Mouse (Mus musculus): ENCODE measurements around the gene Gorasp1. TPM values are rescaled to one million over a fixed set of nuclear protein-coding genes. Genes with fewer than 3 reads are reported as not detected.

Gene Gorasp1
- polyA plus RNA-seq (2017; shearing (Covaris generic)), result 1 to 10 TPM; 3.6 to 7.5 TPM

DNA sequence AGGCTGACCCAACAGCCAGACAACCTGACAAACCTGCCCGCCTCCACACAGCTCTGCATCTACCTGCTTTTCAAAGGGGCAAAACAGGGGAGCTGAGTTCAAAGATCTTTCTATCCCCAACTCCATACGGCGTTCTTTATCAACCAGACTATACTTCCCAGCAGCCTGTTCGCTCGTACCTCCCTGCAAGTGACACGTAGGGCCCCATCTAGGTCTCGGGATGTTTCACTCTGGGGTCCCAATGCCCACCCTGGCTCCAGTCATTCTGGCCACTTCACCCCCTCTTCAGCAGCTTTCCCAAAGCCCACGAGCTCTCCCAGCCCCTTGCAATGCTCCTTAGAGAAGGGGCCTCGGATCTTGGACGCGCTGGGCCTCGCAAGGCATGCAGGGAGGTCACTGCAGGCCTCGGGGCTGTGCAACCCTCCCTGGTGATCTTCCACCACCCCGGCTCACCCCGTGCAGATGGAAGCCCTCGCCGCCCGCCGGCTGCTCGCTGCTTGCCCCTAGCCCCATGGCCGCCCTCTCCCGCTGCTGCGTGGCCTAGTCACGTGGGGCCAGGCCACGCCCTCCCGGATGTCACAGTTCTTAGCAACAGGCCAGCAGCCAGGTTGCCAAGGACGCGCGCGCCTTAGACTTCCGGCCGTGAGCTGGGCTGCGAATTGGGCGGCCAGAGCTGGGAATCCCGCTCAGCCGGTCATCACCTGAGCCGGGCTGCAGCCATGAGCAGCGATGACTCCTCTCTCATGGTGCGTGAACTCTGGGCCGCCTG, at the start of gene Gorasp1, which contains the start of gene Ttc21a:
TSS of gene Gorasp1 (minus strand) at position 561 of the 769 bp plus-strand sequence.
TSS of gene Ttc21a (plus strand) at position 602 of the 769 bp plus-strand sequence.
- ATAC-seq, result peak; percentile 98

DNA sequence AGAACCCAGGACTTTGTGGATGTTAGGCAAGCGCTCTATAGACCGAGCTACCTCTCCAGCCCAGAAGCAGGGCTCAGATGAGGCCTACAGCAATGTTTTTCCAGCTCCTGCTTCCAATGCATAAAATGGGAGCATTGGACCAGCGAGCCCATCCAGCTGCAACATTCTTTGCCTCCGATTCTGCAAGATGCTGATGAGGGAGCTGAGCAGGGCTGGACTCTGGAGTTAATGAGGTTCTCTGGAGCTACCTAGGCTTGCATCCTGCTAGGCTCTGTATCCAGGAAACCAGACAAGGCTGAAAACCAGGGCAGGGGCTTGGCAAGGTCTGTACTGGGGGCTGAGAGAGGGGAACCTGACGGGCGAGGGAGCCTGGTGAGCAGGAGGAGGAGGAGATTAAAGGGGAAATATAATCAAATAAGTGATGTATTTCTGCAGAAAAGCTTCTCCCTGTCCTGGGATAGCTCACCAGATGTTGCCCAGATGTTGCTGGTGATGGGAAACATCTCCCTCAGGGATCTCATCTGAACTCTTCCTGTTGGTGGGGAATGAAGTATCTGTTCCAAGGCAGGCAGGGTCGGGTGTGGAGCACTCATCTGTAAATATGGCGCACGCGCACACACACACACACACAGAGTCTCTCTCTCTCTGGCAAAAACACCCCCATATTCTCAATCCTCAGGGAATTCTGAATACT, 48.7 kb upstream of the Gorasp1 start:
- no peak for ATAC-seq

DNA sequence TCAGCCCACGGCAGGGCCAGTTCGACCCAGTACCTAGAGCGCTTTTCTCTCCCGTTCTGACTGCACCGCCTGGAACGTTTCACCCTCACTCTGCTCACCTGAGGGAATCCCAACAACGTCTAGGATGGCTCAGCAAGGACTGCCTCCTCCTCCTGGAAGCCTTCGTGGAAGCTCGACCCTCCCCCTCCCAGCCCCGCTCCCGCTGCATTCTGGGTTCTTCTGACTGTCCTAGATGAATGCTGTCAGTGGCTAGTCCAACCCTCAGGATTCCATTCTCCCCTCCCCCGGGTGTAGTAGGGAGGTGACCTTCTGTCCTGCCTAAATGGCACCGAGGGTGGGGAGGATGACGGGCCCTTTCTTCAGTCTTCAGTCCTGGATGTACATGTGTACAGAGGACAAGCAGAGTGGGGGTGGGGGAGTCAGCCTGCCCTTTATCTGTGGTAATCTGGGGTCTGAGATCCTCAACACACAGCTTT, 47.2 kb upstream of the Gorasp1 start, which contains the start of gene Csrnp1:
TSS of gene Csrnp1 (minus strand) at position 123 of the 476 bp plus-strand sequence.
- ATAC-seq, result no peak

DNA sequence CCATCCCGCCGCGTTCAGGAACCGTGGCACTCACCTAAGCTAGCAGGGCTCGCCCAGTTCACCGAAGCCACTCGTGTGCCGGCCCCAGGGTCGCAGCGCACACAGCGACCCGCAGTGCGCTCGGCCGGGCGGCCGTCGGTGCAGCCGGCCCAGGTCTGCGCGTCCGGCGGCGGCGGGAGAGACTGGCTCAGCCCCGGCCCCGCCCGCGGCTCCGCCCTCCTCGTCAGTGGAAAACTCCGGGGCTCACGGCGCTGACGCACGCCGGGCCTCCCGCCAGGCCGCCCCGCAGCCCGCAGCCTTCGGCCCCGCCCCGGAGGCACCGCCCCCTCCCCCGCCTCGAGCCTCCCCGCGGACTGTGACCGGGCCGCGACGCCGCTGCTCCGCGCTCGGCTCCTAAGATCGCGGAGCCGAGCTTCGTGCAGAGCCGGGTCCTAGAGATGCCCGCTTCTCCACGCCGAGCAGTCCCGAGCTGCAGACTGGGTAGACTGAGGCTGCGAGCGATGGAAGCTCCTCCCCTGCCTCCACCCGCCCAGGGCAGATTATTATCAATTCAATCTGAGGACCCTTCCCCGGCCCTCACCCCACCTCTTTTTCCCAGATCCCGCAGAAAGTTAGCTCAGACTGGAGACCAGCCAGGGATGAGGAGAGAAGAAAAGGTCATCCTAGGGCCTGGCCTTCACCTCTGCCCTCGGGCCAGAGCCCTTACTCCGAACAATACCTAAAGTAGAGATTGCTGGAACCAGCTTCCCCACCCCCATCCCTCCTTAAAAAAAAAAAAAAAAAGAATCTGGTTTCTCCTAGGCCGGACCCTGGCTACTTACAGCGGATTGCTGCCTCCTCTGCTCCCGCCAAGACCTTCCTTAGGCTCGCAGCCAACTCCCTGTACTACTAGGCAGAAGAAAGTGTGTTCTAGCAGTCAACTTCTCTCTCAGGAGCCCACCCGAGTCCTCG, 46.5 kb upstream of the Gorasp1 start:
- peak; percentile 19 for ATAC-seq

DNA sequence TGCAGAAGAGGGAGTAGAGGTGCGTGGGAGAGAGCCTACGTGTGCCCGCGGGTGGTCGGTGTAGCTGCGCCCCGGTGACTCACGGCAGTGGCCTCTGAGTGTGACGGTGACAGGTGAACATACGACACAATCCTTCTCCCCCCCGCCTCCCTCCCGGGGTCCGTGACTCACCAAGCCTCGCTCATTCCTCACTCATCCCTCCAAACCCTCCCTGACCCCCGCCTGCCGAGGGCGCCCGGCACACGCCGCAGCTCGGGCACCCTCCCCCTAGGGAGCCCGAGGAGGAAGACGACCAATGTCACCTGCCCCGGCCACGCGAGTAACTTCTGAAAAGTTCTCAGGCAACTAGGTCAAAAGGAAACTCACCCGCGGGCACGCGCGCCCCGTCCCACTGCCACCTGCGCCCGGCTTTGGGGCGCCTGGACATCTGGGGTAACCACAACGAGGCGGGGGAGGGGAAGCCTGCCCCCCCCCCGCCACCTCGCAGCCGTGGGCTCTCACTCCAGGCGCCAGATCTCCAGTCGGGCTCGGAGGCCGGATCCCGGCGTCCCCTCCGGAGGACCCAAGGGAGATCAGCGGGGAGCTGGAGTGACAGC, 45.7 kb upstream of the Gorasp1 start:
- peak; percentile 41 for ATAC-seq

DNA sequence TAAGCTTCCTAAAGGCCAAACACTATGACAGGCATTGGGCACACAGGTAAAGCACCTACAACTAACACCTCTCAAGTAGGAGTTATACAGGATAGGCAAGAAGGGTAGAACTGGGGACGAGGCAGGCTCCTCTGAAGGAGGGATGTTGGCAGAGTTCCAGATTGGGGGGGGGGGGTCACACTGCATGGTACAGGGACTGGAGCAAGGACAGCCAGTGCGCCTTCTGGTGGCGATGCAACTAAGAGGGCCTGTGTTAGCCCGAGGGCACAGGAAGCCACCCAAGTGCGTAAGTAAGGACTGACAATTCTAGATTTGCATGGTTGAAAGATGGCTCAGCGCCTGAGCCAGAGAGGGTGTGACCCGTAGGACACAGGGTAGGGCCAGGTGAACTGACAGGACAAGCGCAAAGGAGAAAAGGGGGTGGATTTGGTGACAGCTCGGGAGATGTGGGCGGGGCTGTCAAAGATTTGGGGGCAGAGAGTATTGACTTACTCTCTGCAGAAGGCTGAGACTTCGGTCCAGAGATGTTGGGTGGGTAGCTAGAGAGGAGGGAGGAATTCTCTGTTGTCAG, 45.0 kb upstream of the Gorasp1 start:
- peak; percentile 51 for ATAC-seq

DNA sequence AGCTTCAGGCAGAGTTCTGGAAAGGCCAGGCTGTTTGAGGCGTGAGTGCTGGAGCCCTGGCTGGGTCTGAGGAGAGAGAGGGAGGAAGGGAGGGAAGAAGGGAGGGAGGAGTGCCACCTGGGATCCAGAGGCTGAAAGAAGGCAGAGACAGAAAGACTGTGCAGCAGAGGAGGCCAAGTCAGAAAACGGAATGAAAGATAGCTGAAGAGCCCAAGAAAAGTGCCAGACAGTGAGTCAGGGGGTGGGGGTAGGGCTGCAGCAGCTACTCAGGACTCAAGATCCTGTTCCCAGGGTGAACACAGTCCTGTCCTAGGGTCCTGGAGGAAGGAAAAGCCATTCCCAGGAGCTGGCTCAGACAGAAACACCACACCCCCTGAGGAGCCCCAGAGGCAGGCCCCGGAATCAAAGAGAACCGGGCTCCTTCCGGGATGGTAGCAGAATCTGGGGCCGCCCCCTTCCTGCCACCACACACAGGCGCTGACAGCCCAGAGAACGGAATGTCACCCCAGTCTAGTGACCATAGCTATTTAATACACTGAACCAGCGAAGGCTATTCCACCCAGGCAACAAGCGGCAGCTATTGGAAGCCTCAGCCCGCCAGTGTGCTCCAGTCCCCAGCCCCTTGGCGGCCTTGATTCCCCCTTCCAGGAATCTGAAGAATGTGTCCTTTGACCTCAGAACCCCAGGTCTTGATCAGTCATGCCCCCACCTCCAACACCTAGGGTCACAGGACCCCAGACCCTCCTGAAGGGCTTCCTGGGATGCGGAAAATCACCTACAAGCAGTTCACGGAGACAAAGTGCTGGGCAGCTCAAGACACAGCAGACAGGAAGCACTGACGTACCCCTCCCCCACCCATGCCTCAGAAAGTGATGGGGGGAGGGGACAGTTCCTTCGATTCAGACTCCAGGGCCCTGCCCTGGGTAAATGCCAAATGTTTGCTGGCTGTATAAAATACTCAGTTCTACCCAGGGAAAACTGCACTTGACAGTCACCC, 44.1 kb upstream of the Gorasp1 start:
- peak; percentile 50 for ATAC-seq

DNA sequence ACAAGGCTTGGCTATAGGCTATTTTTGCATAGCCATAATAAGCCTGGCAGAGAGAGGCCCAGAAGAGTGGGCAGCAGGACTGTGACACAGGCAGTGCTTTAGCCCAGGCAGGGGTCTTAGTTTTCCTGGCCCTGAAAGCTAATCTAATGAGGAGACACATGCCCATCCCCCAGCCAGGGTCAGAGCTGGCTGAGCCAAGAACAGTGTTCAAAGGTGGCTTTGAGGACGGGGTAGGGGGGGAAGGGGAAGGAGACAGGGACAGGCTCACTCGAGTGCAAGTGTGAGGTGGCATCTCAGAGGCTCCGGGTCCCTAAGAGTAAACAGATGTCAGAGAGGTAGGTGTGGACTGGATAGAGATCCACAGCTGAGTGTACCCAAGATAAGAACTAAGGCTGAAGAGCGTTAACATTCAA, 43.4 kb upstream of the Gorasp1 start:
- ATAC-seq, result no peak

DNA sequence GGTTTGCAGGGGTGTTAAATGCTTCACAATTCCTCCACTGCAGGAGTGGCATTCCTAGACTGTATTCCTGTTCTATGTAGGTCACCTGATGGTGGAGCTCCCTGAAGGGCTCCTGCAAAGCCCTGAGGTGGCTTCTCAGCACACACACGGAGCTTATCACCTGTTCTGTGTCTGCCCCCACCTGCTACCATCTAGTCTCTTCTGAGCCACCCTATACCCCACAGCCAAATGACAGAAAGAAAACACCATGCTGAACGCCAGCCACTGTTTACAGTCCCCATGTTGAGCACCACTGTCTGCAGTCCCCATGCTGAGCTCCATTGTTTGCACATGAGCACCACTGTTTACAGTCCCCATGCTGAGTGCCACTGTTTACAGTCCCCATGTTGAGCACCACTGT, 42.4 kb upstream of the Gorasp1 start:
- no peak for ATAC-seq

DNA sequence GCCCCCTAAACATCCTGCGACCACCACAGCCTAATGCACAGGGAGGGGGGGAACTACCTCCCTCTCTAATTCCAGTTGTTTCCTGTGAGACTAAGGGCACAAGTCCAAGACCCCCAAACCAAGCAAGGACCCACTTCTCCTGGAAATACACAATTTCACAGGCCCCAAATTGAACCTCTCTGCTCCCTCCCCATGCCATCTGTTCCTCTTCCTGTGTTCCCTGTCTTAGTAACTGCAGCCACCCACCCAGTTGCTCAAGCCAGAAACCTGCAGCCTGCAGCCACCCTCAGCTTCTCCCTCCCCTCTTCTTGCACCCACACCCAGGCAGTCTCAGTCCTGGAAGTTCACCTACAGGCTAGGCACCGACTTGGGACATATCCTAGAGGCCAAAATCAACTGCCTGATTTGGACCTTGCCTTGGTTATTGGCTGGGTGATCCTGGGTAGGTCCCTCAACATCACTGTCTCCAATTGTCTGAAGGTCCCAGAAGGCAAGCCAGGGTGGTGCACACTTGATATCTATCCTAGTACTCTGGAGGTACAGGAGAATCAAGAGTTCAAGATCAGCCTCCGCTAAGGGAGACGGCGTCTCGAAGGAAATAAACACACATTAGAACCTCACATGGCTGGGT, 41.6 kb upstream of the Gorasp1 start:
- ATAC-seq, result no peak

DNA sequence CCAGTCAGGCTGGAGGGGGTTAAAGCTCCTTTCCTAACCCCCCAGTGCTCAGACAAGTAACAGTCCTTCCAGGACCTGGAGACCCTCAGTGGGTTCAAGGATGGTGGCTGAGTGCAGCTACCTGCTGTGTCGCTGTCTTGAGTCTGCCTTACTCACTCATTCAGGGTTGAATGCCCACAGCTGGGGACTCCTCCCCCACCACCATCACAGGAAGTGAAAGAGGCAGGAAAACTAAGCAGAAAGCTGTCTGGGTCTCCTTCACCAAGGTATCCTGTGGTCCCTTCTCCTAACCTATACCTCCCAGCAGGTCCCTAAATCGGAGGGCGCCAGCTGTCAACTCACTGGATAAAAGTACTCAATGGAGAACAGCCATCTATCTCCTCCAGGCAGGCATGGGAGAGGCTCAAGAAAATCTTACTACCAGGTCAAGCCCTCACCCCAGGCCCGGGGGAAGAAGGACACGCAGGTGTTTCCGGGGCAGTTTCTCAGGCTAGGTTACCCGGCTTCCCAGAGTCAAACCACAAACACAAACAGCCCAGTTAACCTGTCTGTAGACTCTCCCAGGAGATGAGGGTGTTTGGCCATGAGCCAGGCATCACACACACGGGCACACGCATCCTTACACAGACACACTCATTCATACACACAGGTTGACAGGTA, 40.9 kb upstream of the Gorasp1 start:
- ATAC-seq, result peak; percentile 17

DNA sequence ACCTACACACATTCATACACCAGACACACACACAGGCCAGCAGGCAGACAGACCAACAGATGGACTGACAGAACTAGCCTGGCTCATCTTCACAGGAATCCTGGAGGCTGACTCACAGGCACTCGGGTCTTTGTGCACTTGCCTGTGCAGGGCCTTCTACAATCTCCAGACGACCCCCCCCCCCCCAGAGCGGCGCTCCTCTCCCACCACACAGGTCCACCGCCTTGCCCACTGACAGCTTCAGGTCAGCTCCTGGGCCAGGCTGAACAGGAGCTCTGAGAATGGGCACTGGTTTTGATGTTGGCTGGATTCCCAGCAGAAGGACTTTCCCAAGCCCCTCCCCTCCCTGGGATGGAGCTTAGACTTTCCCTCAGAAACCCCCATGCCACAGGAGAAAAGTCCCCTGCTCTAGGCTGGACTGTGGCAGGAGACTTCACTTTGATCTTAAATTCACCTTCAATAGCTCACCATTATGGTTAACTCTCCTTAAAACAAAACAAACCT, 40.2 kb upstream of the Gorasp1 start:
- no peak for ATAC-seq

DNA sequence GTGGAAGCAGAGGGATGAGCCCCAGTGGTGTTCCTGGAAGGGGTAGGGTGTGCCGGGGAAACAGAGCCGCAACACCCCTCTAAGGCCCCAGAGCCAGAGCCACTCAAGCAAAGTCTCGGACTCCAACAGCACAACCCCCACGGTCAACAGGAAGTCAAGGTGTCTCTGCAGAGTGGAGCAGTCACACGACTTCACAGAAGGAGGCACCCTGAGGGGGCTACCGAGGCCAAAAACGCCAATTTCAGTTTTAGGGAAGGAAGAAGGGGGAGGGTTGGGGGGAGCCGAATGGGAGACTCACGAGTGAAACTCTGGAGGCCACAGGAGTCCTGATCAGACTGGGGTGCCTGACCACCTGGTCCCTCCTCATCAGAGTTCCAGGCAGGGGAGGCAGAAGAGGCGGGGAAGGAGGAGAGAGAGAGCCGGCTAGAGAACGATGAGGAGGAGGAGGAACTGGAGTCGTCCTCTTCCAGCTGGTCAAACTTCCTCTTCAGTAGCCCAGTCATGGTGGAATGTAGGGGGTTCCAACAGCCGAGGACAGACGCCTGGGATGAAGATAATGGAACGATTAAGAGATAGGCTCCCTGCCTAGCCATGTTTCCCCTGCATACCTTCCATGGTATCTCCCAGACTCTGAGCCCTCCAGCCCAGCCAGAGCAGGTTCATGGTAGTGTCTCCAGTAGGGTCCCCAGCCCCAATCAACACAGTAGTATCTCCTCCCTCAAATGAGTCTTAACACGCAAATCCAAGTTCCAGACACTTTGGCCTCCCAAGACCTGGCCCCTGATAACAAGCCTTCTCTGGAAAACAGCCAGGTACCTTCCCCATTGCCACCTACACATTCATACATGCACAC, 39.6 kb upstream of the Gorasp1 start:
- ATAC-seq, result peak; percentile 11

DNA sequence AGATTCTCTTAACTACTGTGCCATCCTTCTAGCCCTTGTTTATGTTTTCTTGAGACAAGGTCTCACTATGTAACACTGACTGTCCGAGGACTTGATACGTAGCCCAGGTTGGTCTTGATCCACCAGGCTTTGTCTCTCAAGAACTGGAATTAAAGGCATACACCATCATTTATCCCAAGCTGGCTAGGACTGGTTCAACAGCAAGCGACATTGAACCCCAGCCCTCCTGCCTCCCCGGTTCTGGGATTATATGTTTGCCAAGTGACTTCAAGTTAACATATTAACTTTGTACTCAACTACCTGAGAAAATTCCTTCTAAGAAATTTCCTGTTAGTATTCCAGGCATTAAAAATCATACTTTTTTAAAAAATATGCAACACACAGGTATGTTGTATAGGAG, 37.9 kb upstream of the Gorasp1 start:
- no peak for ATAC-seq

DNA sequence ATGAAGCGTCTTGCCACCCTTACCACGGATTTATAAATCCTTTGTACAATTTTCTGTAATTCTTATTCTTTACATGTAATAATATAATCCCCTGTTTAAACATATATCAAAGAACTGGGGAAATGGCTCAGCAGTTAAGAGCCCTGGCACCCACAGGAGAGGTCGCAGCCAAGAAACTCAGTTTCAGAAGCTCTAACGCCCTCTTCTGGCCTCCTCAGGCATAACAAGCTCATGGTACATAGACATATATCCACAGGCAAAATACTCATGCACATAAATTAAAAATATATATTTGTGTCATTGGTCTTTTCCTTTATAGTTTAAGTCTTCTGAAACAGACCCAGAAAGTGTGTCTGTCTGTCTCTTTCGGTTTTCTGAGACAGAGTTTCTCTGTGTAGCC, 37.2 kb upstream of the Gorasp1 start:
- ATAC-seq, result no peak

DNA sequence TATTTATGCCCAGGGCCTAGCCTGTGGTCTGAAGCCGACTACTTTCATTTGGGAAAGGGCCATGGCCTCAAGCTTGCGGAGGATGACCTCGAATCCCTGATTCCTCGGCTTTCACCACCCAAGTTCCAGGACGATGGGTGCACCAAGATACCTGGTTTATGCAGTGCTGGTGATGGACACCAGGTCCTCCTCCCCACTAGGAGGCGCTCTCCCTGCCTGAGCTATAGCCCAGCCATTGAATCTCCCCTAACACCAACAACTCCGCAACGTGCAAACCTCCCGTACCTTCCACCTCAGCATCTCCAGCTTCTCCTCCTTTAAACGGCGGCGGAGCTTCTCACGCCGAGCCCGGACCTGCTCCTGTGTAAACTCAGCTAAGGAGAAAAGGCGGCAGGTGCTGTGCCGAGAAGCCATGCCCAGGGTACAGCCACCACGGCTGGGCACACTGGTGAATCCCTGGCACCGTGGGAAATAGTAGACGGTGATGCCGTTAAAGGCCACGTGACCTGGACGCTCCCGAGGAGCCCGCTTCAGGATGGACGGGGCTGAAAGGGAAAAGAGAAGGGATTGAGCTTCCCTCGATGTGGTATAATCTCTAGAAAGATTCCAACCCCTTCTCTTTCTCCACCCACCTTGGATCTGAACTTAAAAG, 36.6 kb upstream of the Gorasp1 start:
- ATAC-seq, result no peak

DNA sequence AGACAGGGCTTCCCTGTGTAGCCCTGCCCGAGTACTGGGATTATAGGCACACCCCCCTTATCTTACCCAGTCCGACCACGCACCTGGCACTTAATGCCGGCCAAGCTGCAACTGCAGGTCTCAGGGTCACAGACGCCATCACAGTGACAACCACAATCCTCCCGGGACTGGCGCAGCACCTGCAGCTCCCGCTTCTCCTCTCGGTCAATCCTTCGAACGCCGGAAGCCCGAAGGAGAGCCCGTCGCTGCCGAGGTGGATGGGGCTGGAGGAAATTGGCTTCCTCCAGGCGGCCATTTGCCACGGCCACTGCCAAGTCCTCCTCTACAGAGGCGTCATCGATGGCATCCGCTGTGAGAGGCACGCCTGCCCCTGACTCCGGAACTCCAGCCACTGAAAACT, 35.9 kb upstream of the Gorasp1 start:
- ATAC-seq, result no peak

DNA sequence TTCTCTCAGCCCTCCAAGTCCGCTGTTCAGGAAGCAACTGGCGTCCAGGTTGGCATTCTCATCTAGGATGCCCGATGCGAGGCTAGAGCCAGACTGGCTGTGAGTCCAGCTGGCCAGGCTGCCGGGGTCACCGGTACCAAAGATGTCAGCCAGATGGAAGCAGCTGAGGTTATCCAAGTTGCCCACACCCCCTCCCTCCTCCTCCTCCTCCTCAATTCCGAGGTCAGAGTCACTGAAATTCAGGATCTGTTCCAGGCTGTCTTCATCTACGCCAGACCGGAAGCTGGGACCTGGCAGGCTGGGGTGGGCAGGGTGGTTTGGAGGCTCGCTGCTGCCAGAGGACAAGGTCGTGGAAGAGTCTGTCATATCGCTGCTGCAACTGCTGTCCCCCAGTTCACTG, 35.2 kb upstream of the Gorasp1 start:
- no peak for ATAC-seq
